ENCODE assay signal across 9 mouse cellular contexts in the genomic region with DNA sequence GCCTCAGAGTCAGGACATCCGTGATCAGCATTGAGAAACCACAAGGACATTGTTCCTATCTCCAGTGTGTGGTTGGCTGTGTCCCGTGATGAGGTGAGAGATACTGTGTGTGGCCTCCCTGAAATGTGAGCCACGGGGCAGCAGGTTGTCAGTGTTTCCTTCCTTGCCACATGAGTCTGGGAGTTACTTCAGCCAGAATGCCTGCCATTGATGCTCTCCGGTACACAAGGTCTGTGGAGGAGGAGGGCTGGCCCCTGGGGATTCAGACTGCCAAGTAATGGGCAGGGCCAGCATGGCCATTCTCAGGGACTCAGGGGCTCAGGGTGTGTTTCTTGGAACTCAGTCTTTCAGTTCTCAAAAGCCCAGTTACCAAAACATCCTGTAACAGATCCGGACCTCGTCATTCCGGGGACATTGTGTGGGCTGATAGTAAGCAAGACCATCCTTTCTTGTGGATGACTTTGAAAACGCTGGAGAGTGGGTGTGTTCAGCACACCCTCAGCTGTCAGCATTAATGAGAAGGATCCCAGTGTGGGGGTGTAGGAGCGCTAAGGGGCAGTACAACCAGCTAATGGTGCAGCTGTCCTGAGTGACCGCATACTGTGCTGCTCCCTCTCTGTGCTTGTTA. TPM values are rescaled to one million over a fixed set of nuclear protein-coding genes. Genes with fewer than 3 reads are reported as not detected.
A peak's percentile ranks its signal among the peaks of the same experiment; 100 is the strongest.
DNase-seq lines count a peak whose midpoint lies in the region; ATAC-seq and TF ChIP-seq lines count a peak whose summit lies in the region.
"Had no signal": no experiment of that assay in that cellular context is flagged by ENCODE, and none has a peak within 500 bp of the region (broad histone marks: within the 10 kb centered on the region; RNA-seq: fewer than 3 reads in every experiment).

No protein-coding gene starts in this region.

- H3K4me2 ChIP-seq in embryonic facial prominence, embryonic 12.5 days (replicated peaks): no peak overlapping the region
- no peak overlapping the region for H3K4me2 ChIP-seq in midbrain, embryonic 16.5 days (ENCODE audit: low read length)

- ATAC-seq in embryonic facial prominence, embryonic 12.5 days (ENCODE audit: insufficient number of reproducible peaks, insufficient read depth, low FRiP score, low TSS enrichment): no peak
- ATAC-seq in midbrain, embryonic 16.5 days: no peak

- no peak overlapping the region for H3K27ac ChIP-seq in embryonic facial prominence, embryonic 12.5 days
- no peak overlapping the region for H3K27ac ChIP-seq in embryonic facial prominence, embryonic 10.5 days (replicated peaks)
- no peak overlapping the region for H3K27ac ChIP-seq in midbrain, embryonic 16.5 days (ENCODE audit: low read length)
- H3K27ac ChIP-seq in thymus, adult 2 months (ENCODE audit: control insufficient read depth, insufficient read depth, low read length): no peak overlapping the region

- no peak for DNase-seq in embryonic facial prominence, embryonic 10.5 days (ENCODE audit: low spot score)
- DNase-seq in adipocyte (ENCODE audit: low spot score): peak; percentile 27
- peak; percentile 45 to 60 for DNase-seq in heart, postnatal 14 days
- no peak for DNase-seq in lung, adult 2 months
- DNase-seq in cerebellum, adult 9-11 months: no peak
- no peak for DNase-seq in thymus, adult 2 months

- no peak overlapping the region for H3K9ac ChIP-seq in embryonic facial prominence, embryonic 12.5 days
- no peak overlapping the region for H3K9ac ChIP-seq in midbrain, embryonic 16.5 days (ENCODE audit: low read depth, low read length)

- TF ChIP-seq POLR2A in lung, adult 2 months (IDR thresholded peaks at IDR 0.05; ENCODE audit: borderline replicate concordance, extremely low read depth, low read depth, low read length): no peak
- TF ChIP-seq POLR2A in thymus, adult 2 months (IDR thresholded peaks at IDR 0.05; ENCODE audit: control insufficient read depth, extremely low read depth, insufficient read depth, low read length, poor library complexity): no peak

- peaks cover 23% of the 10 kb centered on the region for H3K4me1 ChIP-seq in embryonic facial prominence, embryonic 12.5 days
- peaks cover 37% of the 10 kb centered on the region for H3K4me1 ChIP-seq in embryonic facial prominence, embryonic 10.5 days
- H3K4me1 ChIP-seq in lung, adult 2 months (ENCODE audit: control insufficient read depth, insufficient read depth, low read length): peaks cover 30% of the 10 kb centered on the region
- H3K4me1 ChIP-seq in midbrain, embryonic 16.5 days (ENCODE audit: control insufficient read depth, insufficient read depth, low read length): peaks cover 15% of the 10 kb centered on the region
- peaks cover 19% of the 10 kb centered on the region for H3K4me1 ChIP-seq in thymus, adult 2 months (replicated peaks; ENCODE audit: control insufficient read depth, insufficient read depth, low read length)

- no peaks in the 10 kb centered on the region for H3K9me3 ChIP-seq in embryonic facial prominence, embryonic 12.5 days
- H3K9me3 ChIP-seq in embryonic facial prominence, embryonic 10.5 days: no peaks in the 10 kb centered on the region
- H3K9me3 ChIP-seq in midbrain, embryonic 16.5 days (replicated peaks; ENCODE audit: control insufficient read depth, low read length, poor library complexity, severe bottlenecking): no peaks in the 10 kb centered on the region

- 79% methylated on average over 10 of the region's 10 CpGs for WGBS in embryonic facial prominence, embryonic 12.5 days
- whole genome bisulfite sequencing in embryonic facial prominence, embryonic 10.5 days: 77% methylated on average over 10 of the region's 10 CpGs
- WGBS in lung, adult 2 months: 26% methylated on average over 10 of the region's 10 CpGs
- WGBS in midbrain, embryonic 16.5 days: 77% methylated on average over 10 of the region's 10 CpGs
- WGBS in thymus, adult 2 months: 50% methylated on average over 10 of the region's 10 CpGs

- no peak for TF ChIP-seq CTCF in lung, adult 2 months (IDR thresholded peaks at IDR 0.05; ENCODE audit: insufficient read depth, low read length)
- TF ChIP-seq CTCF in thymus, adult 2 months (IDR thresholded peaks at IDR 0.05; ENCODE audit: borderline replicate concordance, control insufficient read depth, extremely low read depth, insufficient read depth, low read length, poor library complexity): no peak

- H3K36me3 ChIP-seq in embryonic facial prominence, embryonic 12.5 days: peaks cover 23% of the 10 kb centered on the region
- H3K36me3 ChIP-seq in embryonic facial prominence, embryonic 10.5 days (replicated peaks): peaks cover 29% of the 10 kb centered on the region
- no peaks in the 10 kb centered on the region; the same call in 1 of the 2 replicates for H3K36me3 ChIP-seq in midbrain, embryonic 16.5 days (ENCODE audit: control insufficient read depth, insufficient read depth, low read length)
- H3K36me3 ChIP-seq in thymus, adult 2 months (ENCODE audit: control insufficient read depth, insufficient read depth, low read length): no peaks in the 10 kb centered on the region; the same call in 1 of the 2 replicates

- intact Hi-C loops in heart, postnatal 14 days (cut with DNase I): loop anchor here (5.0 kb wide), 1 partner anchor 38 kb away; the partner anchor contains the start of gene Ube2g2

- H3K27me3 ChIP-seq in embryonic facial prominence, embryonic 12.5 days: no peaks in the 10 kb centered on the region
- H3K27me3 ChIP-seq in embryonic facial prominence, embryonic 10.5 days (replicated peaks; ENCODE audit: low read depth, poor library complexity, severe bottlenecking): no peaks in the 10 kb centered on the region
- H3K27me3 ChIP-seq in midbrain, embryonic 16.5 days (ENCODE audit: control insufficient read depth, insufficient read depth, low read depth, low read length): no peaks in the 10 kb centered on the region
- no peaks in the 10 kb centered on the region for H3K27me3 ChIP-seq in thymus, adult 2 months (ENCODE audit: control insufficient read depth, insufficient read depth, low read length)

- 0 out of 2 replicates have a peak overlapping the region, but pooled peaks have one; percentile 0 for H3K4me3 ChIP-seq in embryonic facial prominence, embryonic 12.5 days
- H3K4me3 ChIP-seq in embryonic facial prominence, embryonic 10.5 days: no peak overlapping the region
- H3K4me3 ChIP-seq in lung, adult 2 months (replicated peaks; ENCODE audit: extremely low read depth, low read depth, low read length): peak overlapping the region; percentile 44
- no peak overlapping the region for H3K4me3 ChIP-seq in midbrain, embryonic 16.5 days (ENCODE audit: low read depth, low read length)
- H3K4me3 ChIP-seq in thymus, adult 2 months (ENCODE audit: control insufficient read depth, insufficient read depth, low read length): no peak overlapping the region

RNA-seq across cellular contexts. Expression of gene Pttg1ip, which starts 2.4 kb away (rescaled TPM):
- 92.5 and 94.4 TPM in 2 replicates for polyA plus RNA-seq in embryonic facial prominence, embryonic 12.5 days (2016; fragmentation: Nextera tagmentation; extraction: Ambion mirVana)
- 65.6 and 71.0 TPM in 2 replicates for polyA plus RNA-seq in embryonic facial prominence, embryonic 10.5 days (2016; fragmentation: Nextera tagmentation; extraction: Ambion mirVana)
- total RNA-seq in heart, postnatal 14 days (2021): 100 to 1,000 TPM; 128 to 132 TPM
- 199 and 223 TPM in 2 replicates for polyA plus RNA-seq in lung, adult 2 months (2012; rRNA removed)
- polyA plus RNA-seq in midbrain, embryonic 16.5 days (2015; fragmentation: Nextera tagmentation; extraction: Ambion mirVana): 63.6 and 70.8 TPM in 2 replicates
- 103 and 129 TPM in 2 replicates for polyA plus RNA-seq in thymus, adult 2 months (2012; rRNA removed)

RNA-seq across cellular contexts. Expression of gene Sumo3, which starts 22.0 kb away (rescaled TPM):
- polyA plus RNA-seq in embryonic facial prominence, embryonic 12.5 days (2016; fragmentation: Nextera tagmentation; extraction: Ambion mirVana): 385 and 391 TPM in 2 replicates
- 419 and 445 TPM in 2 replicates for polyA plus RNA-seq in embryonic facial prominence, embryonic 10.5 days (2016; fragmentation: Nextera tagmentation; extraction: Ambion mirVana)
- total RNA-seq in heart, postnatal 14 days (2021): 10 to 100 TPM; 53.7 to 61.6 TPM
- polyA plus RNA-seq in lung, adult 2 months (2012; rRNA removed): 201 and 261 TPM in 2 replicates
- 315 and 350 TPM in 2 replicates for polyA plus RNA-seq in midbrain, embryonic 16.5 days (2015; fragmentation: Nextera tagmentation; extraction: Ambion mirVana)
- polyA plus RNA-seq in thymus, adult 2 months (2012; rRNA removed): 236 and 248 TPM in 2 replicates

RNA-seq across cellular contexts. Expression of gene Gm49325, which starts 22.1 kb away (rescaled TPM):
- polyA plus RNA-seq in embryonic facial prominence, embryonic 12.5 days (2016; fragmentation: Nextera tagmentation; extraction: Ambion mirVana): 7.0 and 7.1 TPM in 2 replicates
- 1.9 and 8.0 TPM in 2 replicates for polyA plus RNA-seq in embryonic facial prominence, embryonic 10.5 days (2016; fragmentation: Nextera tagmentation; extraction: Ambion mirVana)
- 10 to 100 TPM in 1 of 2 experiments, 1 to 10 TPM in 1; 7.6 to 12.7 TPM for total RNA-seq in heart, postnatal 14 days (2021)
- polyA plus RNA-seq in lung, adult 2 months (2012; rRNA removed): not detected in 2 replicates
- 1.5 and 2.9 TPM in 2 replicates for polyA plus RNA-seq in midbrain, embryonic 16.5 days (2015; fragmentation: Nextera tagmentation; extraction: Ambion mirVana)
- not detected in 2 replicates for polyA plus RNA-seq in thymus, adult 2 months (2012; rRNA removed)
- polyA plus RNA-seq: spleen, adult 2 months had no signal

RNA-seq across cellular contexts. Expression of gene Ube2g2, which starts 38.2 kb away (rescaled TPM):
- 76.7 and 81.7 TPM in 2 replicates for polyA plus RNA-seq in embryonic facial prominence, embryonic 12.5 days (2016; fragmentation: Nextera tagmentation; extraction: Ambion mirVana)
- polyA plus RNA-seq in embryonic facial prominence, embryonic 10.5 days (2016; fragmentation: Nextera tagmentation; extraction: Ambion mirVana): 98.9 and 101 TPM in 2 replicates
- 10 to 100 TPM; 59.2 to 60.6 TPM for total RNA-seq in heart, postnatal 14 days (2021)
- polyA plus RNA-seq in lung, adult 2 months (2012; rRNA removed): 41.6 and 54.2 TPM in 2 replicates
- polyA plus RNA-seq in midbrain, embryonic 16.5 days (2015; fragmentation: Nextera tagmentation; extraction: Ambion mirVana): 80.9 and 81.8 TPM in 2 replicates
- 52.0 and 52.6 TPM in 2 replicates for polyA plus RNA-seq in thymus, adult 2 months (2012; rRNA removed)

RNA-seq across cellular contexts. Expression of gene Itgb2, which starts 53.9 kb away (rescaled TPM):
- 0.81 and 1.3 TPM in 2 replicates for polyA plus RNA-seq in embryonic facial prominence, embryonic 12.5 days (2016; fragmentation: Nextera tagmentation; extraction: Ambion mirVana)
- 0.60 and 1.3 TPM in 2 replicates for polyA plus RNA-seq in embryonic facial prominence, embryonic 10.5 days (2016; fragmentation: Nextera tagmentation; extraction: Ambion mirVana)
- total RNA-seq in heart, postnatal 14 days (2021): 1 to 10 TPM; 5.4 to 9.0 TPM
- polyA plus RNA-seq in lung, adult 2 months (2012; rRNA removed): 69.9 and 91.7 TPM in 2 replicates
- 0.59 and 0.67 TPM in 2 replicates for polyA plus RNA-seq in midbrain, embryonic 16.5 days (2015; fragmentation: Nextera tagmentation; extraction: Ambion mirVana)
- polyA plus RNA-seq in thymus, adult 2 months (2012; rRNA removed): 304 and 334 TPM in 2 replicates

Comparison
In these comparisons a context has a peak if more than half of its experiments do, and no peak if none do; other contexts are left out.
1. H3K4me3 ChIP-seq: peak in embryonic facial prominence, embryonic 12.5 days (single experiment) and lung, adult 2 months (single experiment); none in embryonic facial prominence, embryonic 10.5 days (single experiment), midbrain, embryonic 16.5 days (single experiment) and thymus, adult 2 months (single experiment).
2. DNase-seq: peak in adipocyte (single experiment) and heart, postnatal 14 days (2 of 2); none in embryonic facial prominence, embryonic 10.5 days (single experiment), lung, adult 2 months (single experiment), cerebellum, adult 9-11 months (single experiment) and thymus, adult 2 months (single experiment).